Mouse (Mus musculus) liver, adult 2 months (tissue): ENCODE data around the gene St5.

Experiments
- CTCF ChIP-seq: fragments of 200-500 bp; IDR thresholded peaks from 2 replicates; pipeline ENCODE4 v1.5.1; 2011; ENCODE audit warnings: low read depth, low read length, control low read depth
- POLR2A ChIP-seq: fragments of 200-500 bp; IDR thresholded peaks from 2 replicates; pipeline ENCODE4 v1.6.1; 2011; ENCODE audit warnings: low read length, control low read depth; ENCODE audit not compliant: insufficient read depth; ENCODE audit errors: extremely low read depth

DNA sequence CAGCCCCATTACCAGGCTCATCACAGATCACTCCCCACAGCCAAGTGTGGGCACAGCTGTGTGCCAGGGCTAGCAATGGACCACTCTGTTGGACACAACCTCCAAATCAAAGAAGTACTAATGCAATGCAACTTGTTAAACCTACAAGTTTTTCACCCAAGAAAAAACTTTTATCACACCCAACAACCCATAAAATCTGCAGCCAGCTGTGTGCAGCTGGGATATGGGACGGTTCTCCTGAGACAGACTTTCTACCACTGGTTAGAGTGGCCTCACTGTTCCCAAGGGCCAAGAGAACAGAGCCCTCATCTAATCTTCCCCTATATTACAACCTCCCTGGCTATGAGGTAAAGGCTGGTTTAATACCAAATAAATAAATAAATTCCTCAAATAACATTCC, 118.9 kb downstream of the St5 start:
- TF ChIP-seq CTCF (no peak), POLR2A (no peak)
